Mouse (Mus musculus) liver, embryonic 11.5 days (tissue): ENCODE measurements around the gene Mrpl35. TPM values are rescaled to one million over a fixed set of nuclear protein-coding genes. Genes with fewer than 3 reads are reported as not detected.
A peak's percentile ranks its signal among the peaks of the same experiment; 100 is the strongest.

Experiments used
- ATAC-seq: fragments of 200-750 bp; cut with Nextera tagmentation; replicated peaks from 2 replicates; pipeline ENCODE4 v1.8.0; 2017; ENCODE audit warnings: moderate number of reproducible peaks, mild to moderate bottlenecking, moderate TSS enrichment, moderate library complexity; ENCODE audit not compliant: low FRiP score
- DNase-seq: peaks from one replicate; pipeline ENCODE4 v3.0.0-alpha.2; 2017; ENCODE audit warnings: low spot score
- H3K27ac ChIP-seq: fragments of 300-500 bp; sonication (generic); 2 replicates; pipeline ENCODE4 v1.5.1; 2014; ENCODE audit warnings: mild to moderate bottlenecking, low read depth, low read length, control low read depth
- H3K27me3 ChIP-seq: fragments of 300-500 bp; sonication (generic); replicated peaks from 2 replicates; pipeline ENCODE4 v1.6.1; 2014; ENCODE audit warnings: low read length, mixed read lengths; ENCODE audit not compliant: control insufficient read depth, insufficient read depth
- H3K36me3 ChIP-seq: fragments of 300-500 bp; sonication (generic); 2 replicates; pipeline ENCODE4 v1.6.1; 2014; ENCODE audit warnings: mild to moderate bottlenecking, low read length, moderate library complexity, mixed read lengths; ENCODE audit not compliant: control insufficient read depth, insufficient read depth
- H3K4me1 ChIP-seq: fragments of 300-500 bp; sonication (generic); replicated peaks from 2 replicates; pipeline ENCODE4 v1.6.1; 2014; ENCODE audit warnings: low read length, mixed read lengths; ENCODE audit not compliant: control insufficient read depth, insufficient read depth
- H3K4me2 ChIP-seq: fragments of 300-500 bp; sonication (generic); 2 replicates; pipeline ENCODE4 v1.6.1; 2014; ENCODE audit warnings: mild to moderate bottlenecking, control low read depth, moderate library complexity
- H3K4me3 ChIP-seq: fragments of 300-500 bp; sonication (generic); 2 replicates; pipeline ENCODE4 v1.5.1; 2014; ENCODE audit warnings: low read depth, low read length, control low read depth
- H3K9ac ChIP-seq: fragments of 300-500 bp; sonication (generic); 2 replicates; pipeline ENCODE4 v1.6.1; 2014; ENCODE audit warnings: low read depth, low read length, control low read depth
- H3K9me3 ChIP-seq: fragments of 300-500 bp; sonication (generic); 2 replicates; pipeline ENCODE4 v1.6.1; 2016; ENCODE audit warnings: low read length, inconsistent platforms, mixed read lengths; ENCODE audit not compliant: control insufficient read depth
- WGBS: fragments of 180-500 bp; shearing (Covaris S2); extraction: QIAGEN DNeasy Blood & Tissue Kit; methylation state at CpG from one replicate; pipeline ENCODE4 v1.1.7; 2014; 5-methylcytosine and 5-hydroxymethylcytosine counted together
- polyA plus RNA-seq: library from polyadenylated mRNA; unstranded; fragments of >200 nt; fragmentation: Nextera tagmentation; extraction: Ambion mirVana; gene quantifications from 2 replicates; pipeline ENCODE4 v1.2.1, GENCODE M21; 2014

Gene Mrpl35
- polyA plus RNA-seq, 1 experiment from 2014 or later: 111 TPM

- 27% methylated on average over 4 of the region's 4 CpGs for WGBS
- Histone ChIP-seq H3K9ac (no peak overlapping the region), H3K4me2 (no peak overlapping the region), H3K36me3 (no peaks in the 10 kb centered on the region), H3K27me3 (no peaks in the 10 kb centered on the region), H3K9me3 (0 out of 2 replicates have a peak, but pooled peaks cover 5% of the 10 kb centered on the region), H3K27ac (no peak overlapping the region; the same call in 1 of the 2 replicates), H3K4me3 (no peak overlapping the region), H3K4me1 (0 out of 2 replicates have a peak, but pooled peaks cover 4% of the 10 kb centered on the region)
- ATAC-seq (0 out of 2 replicates have a peak, but pooled peaks have one; percentile 34), DNase-seq (no peak)
Measured at GRCm38 (mm10) chr6:71767761-71768160, 59.0 kb downstream of the Mrpl35 start.

Other genes with a start within 250 kb of the Mrpl35 start
- gene Kdm3a, start 194.0 kb downstream of the Mrpl35 start, polyA plus RNA-seq: 28.9 and 31.6 TPM in 2 replicates
- 11.1 and 12.2 TPM in 2 replicates for gene Reep1, start 119.4 kb downstream of the Mrpl35 start, polyA plus RNA-seq
- gene Immt, start 4.4 kb upstream of the Mrpl35 start, polyA plus RNA-seq: 222 and 247 TPM in 2 replicates
- gene Ptcd3, start 81.8 kb upstream of the Mrpl35 start, polyA plus RNA-seq: 151 and 174 TPM in 2 replicates
- 45.7 and 52.4 TPM in 2 replicates for gene Polr1a, start 82.1 kb upstream of the Mrpl35 start, polyA plus RNA-seq